Mouse (Mus musculus): Measurements from ENCODE around the gene Madd.

DNA sequence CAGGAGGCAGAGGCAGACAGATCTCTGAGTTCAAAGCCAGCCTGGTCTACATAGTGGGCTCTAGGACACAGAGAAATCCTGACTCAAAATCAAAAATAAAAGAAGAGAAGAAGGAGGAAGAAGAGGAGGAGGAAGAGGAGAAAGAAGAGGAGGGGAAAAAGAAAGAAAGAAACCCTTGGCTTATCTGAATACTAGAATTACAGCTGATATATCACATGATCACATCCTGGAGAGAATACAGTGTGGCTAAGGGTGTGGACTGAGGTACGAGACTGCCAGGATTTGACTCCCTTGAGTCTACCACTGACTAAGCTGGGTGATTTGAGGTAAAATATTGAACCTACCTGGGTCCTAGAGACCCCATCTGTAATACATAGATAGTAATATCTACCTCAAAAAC, 2.6 kb upstream of the Madd start:
- no peak for TF ChIP-seq POLR2A (IDR thresholded peaks at IDR 0.05; ENCODE audit: control insufficient read depth, low read depth, low read length)
- no peak for TF ChIP-seq CTCF (IDR thresholded peaks at IDR 0.05; ENCODE audit: control insufficient read depth, insufficient read depth, insufficient replicate concordance, low read depth, low read length)

All from testis, adult 2 months (tissue).